Mouse (Mus musculus) heart, adult 18-20 months (tissue): Measurements from ENCODE around the gene Map3k10. TPM values are rescaled to one million over a fixed set of nuclear protein-coding genes. Genes with fewer than 3 reads are reported as not detected.

Source experiments
- DNase-seq, 2 experiments: peaks; one replicate each; pipeline ENCODE4 v3.0.0; 2021 to 2022; ENCODE audit warnings: mixed read lengths in 1 of 2
- long read RNA-seq, 2 experiments: library from polyadenylated mRNA; stranded (forward); transcript quantifications; one replicate each; pipeline ENCODE4 v2.0.0; 2021
- total RNA-seq, 2 experiments: library from RNA; stranded (reverse); gene quantifications; 2 replicates each; pipeline ENCODE4 v1.2.3; 2021

Gene Map3k10
- total RNA-seq = 10 to 100 TPM; 19.1 to 21.7 TPM
- long read RNA-seq, experiment 1, partial matches to known transcripts = 1 of 3 reads
- long read RNA-seq, experiment 1, other reads (novel, unspliced or antisense) = 0 of 3 reads
- long read RNA-seq, experiment 2, partial matches to known transcripts = 2 of 2 reads
- long read RNA-seq, experiment 2, other reads (novel, unspliced or antisense) = 0 of 2 reads

GRCm38 (mm10) chr7:27674522-27675221 lies at the start of gene Map3k10:
Gene Map3k10, minus strand, starts transcription at chr7:27674598.
- DNase-seq = peak; percentile 95 to 97

GRCm38 (mm10) chr7:27721951-27722350 lies 47.6 kb upstream of the Map3k10 start:
- DNase-seq = no peak

GRCm38 (mm10) chr7:27710402-27710801 lies 36.0 kb upstream of the Map3k10 start:
- no peak for DNase-seq

DNA sequence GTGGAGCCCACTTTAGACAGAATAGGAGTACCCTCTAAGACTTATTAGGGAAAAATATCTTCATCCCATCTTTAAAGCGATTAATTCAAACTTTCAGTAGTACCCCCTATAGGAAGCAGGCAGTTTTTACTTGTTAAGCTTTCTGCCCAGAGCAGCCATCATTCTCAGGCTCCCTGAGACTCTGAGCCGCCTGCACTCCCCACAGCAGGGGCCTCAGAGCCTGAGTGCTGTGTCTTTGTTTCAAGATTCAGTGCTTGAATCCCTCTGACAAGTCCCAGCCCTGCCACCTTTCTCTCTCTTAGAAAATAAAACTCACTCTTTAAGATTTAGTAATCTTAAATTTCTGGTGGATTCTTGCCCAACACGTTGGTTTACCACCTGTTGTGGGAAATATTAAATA lies 22.3 kb upstream of the Map3k10 start:
- no peak for DNase-seq

DNA sequence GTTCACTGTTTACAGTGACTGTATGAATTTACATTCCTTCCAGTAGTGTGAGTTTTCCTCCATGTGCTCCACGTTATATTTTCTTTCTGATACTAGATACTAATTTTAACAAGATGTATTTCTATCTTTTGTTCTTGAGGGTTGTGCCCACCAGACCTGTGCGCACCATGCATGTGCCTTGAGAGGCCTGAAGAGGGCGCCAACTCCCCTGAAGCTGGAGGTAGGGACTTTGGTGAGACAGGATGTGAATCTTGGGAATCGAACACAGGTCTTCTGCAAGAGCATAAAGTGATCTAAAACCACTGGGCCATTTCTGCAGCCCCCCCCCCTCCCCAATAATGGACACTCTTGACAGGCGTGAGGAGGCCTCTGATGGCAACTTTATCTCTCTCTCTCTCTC lies 16.7 kb upstream of the Map3k10 start:
- peak in 1 of 2 experiments; percentile 39 for DNase-seq

GRCm38 (mm10) chr7:27688815-27689612 lies 14.6 kb upstream of the Map3k10 start, which contains the start of gene Zfp607b:
Gene Zfp607b, plus strand, starts transcription at chr7:27689340.
- peak; percentile 94 to 98 for DNase-seq

- DNase-seq = no peak
Measured at GRCm38 (mm10) chr7:27688246-27688788, 13.9 kb upstream of the Map3k10 start.

DNA sequence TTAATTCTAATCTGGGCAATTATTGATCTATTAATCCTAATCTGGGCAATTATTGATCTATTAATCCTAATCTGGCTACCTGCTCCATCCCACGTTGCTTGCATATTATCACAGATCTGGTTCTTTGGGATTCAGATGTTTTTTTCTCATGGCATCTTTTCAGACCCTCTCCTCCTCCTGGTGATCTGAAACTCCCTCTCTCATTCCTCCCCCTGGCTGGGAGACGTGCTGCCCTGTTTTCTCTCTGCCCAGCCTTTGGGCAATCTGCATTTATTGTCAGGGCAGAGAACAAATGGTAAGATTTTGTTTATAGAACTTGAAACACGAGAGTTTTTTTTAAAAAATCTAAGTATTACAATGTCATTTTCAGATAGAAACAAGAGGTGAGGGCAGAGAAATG lies 13.4 kb upstream of the Map3k10 start:
- no peak for DNase-seq

DNA sequence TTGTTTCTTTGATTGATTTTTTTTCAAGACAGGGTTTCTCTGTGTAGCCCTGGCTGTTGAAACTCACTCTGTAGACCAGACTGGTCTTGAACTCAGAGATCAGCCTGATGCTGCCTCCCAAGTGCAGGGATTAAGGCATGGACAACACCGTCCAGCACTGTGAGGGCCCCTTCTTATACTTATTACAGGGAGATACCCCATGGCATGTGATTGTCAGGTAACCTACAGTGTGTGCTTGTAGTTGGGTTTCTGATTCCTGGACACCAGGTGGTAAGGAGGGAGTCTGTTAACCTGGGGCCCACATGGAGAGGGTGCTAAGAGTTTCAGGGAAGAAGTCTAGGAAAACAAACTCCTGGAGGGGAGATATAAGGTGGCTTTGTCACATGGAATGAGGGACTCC lies 12.6 kb upstream of the Map3k10 start:
- DNase-seq = no peak

DNA sequence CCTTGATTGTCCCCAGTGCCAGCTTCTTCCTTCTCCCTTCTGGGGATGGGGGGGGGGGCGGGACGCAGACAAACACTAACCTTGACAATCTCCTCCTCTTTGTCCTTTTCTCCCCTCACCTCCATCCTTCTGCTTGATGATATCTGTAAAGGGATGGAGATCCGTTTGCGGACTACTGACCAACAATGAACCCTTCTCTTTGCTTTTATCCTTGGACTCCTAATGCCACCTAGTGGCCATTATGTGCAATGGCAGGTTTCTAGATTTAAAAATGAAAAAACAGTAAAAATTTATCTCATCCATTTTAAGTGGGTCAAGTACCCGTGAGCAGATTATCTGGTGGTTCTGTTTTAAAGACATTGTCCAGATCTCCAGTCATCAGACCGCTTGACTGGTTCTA lies 11.3 kb upstream of the Map3k10 start:
- peak; percentile 16 to 28 for DNase-seq

DNA sequence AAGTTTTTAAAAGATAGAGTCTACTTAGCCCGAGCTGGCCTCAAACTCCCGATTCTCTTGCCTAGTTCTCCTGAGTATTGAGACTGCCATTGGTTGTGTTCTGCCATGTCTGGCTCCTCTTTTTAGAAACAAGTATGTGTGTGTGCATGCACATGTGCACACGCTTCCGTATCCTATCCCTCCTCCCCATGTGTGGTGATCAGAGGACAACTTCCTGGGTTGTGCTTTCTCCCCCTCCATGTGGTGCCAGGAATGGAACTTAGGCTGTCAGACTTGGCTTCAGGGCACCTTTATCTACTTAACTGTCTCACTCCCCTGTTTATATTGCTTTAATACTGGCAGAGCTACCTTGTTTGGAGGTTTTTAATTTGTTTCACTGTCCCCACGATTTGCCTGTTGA lies 10.8 kb upstream of the Map3k10 start:
- no peak for DNase-seq

GRCm38 (mm10) chr7:27683218-27683617 lies 8.8 kb upstream of the Map3k10 start:
- no peak for DNase-seq

DNA sequence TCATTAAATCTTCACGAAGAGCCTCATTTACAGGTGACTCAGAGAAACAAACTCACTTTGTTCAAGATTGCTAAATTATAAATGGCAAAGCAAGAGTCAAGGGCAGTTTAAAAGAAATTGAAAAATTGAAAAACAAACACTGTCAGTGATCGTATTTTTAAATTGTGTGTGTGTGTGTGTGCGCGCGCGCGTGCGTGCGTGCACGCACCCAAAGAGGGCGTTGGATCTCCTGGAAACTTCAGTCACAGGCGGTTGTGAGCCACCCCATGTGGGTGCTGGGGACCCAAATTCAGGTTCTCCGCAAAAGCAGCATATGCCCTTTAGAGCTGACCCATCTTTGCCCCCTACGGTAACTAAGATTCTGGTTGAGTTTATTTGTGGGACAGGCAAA lies 819 bp upstream of the Map3k10 start:
- no peak for DNase-seq

GRCm38 (mm10) chr7:27674195-27674521 lies 240 bp downstream of the Map3k10 start:
- DNase-seq = no peak

DNA sequence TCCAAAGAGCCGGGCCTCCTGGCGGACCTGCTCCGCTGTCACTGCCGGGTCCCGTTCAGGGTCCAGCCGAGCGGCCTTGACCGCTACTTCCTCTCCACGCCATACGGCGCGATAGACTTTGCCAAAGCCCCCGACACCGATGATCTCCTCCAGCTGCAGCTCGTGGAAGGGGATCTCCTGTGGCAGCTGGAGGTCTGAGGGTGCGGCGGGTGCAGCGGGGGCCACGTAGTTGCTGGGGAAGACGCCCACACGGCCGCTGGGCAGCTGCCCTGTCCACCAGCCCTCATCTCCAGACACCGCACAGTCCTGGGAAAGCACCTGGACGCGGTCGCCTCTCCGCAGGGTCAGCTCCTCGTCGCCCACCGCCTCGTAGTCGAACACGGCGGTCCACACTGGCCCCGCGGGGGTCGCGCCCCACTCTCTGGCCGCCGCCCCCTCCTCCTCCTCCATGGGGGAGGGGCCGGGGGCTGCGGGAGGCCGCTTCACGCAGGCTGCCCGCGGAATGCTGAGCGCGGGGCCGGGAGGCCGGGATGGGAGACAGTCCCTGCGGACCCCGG lies 745 bp downstream of the Map3k10 start:
- peak in 1 of 2 experiments; percentile 20 for DNase-seq

DNA sequence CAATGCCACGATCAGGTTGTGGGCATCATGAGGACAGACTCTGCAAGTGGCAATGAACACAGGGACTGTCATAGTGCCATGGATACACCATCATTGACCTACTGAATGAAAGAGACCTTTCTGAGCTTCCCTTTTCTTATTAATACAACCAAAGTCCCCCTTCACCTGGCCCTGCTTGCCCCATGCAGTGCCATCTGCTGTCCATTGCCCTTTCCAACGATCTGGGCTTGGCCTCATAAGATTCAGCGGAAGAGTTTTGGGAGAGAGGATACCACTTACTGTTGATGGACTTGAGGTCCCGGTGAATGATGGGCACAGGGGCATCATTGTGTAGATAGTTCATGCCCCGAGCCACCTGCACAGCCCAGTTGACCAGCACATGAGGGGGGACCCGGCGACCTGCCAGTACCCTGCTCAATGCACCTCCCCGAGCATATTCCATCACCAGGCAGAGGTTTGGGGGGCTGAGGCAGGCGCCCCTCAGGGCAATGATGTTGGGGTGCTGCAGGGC lies 1.3 kb downstream of the Map3k10 start:
- peak in 1 of 2 experiments; percentile 12 for DNase-seq

- no peak for DNase-seq
Measured at GRCm38 (mm10) chr7:27662038-27662437, 12.4 kb downstream of the Map3k10 start.

DNA sequence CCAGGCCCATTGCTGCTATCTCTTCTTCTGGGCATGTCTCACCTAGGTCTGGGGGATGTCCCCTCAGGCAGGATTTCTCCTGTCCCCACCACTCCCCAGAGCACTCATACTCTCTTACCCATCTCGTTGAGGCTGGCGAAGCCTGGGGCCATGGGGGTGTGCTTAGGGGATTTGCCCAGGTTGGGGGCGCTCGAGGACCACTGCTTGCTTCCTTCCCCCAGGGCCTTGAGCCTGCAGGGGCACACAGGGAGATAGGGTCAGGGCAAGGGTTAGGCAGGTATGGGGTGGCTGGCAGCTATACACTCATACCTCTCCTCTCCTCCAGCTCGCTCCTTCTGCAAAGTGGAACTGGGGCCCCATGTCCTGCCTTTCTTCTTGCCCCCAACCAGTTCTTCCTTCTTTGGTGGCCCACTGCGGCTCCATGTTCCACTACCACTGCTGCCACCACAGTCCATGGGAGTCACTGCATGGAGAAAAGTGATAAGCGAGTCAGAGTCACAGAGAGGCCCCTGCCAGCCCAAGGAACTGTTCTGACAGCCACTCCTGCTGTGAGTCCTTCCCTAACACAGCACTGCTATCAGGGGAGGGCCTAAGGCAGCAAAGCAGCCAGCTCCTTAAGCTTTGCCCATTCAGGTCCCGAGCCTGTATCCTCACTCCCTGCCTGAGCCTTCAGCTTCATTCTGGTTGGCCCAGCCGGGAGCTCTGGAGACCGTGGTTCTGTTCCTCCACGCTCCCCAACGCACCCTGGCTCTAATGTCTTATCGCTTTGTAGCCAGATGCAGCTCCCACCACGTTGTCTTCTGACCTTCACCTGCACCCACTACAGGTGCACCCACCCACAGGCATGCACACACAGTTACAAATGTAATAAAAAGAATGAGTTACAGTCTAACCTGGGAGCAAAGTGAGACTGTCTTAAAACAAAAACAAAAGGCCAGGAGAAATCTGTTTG lies 15.4 kb downstream of the Map3k10 start:
- no peak for DNase-seq

DNA sequence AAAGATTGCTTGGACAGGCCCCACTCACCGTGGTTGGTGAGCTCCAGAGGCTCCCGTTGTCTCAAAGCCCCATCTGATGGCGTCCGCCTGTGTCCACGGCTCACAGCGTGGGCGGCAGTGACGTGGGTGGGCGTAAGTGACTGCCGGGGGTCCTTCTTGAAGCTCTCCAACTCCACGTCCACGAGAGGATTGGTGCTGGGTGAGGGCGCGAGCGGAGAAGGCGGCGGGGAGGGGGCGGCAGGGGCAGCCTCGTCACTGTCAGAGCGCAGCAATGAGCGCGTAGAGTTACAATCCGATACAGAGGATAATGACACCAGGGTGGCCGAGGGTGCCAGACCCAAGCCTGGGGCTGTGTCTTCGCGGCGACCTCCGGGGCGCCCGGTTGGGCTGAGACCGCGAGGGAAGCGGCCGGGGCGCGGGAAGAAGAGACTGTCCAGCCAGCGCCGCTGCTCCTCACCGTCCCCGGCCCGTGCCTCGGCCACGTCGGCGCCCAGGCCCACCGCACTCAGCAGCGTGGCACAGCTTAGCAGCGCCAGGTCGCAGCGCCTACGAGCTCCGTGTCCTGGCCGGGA lies 16.5 kb downstream of the Map3k10 start:
- DNase-seq = no peak

GRCm38 (mm10) chr7:27656600-27656999 lies 17.8 kb downstream of the Map3k10 start:
- no peak for DNase-seq

GRCm38 (mm10) chr7:27655545-27655944 lies 18.9 kb downstream of the Map3k10 start:
- DNase-seq = no peak
